Mouse (Mus musculus): ENCODE measurements around the gene Smad3. TPM values are rescaled to one million over a fixed set of nuclear protein-coding genes. Genes with fewer than 3 reads are reported as not detected.

Gene Smad3
- total and polyA plus RNA-seq, 2 experiments from 2014 or later, result 5.5 to 16.0 TPM

- Histone ChIP-seq H3K27ac (ENCODE audit: low read depth, low read length) (no peak overlapping the region), H3K9me3 (ENCODE audit: low read length) (no peaks in the 10 kb centered on the region), H3K4me2 (ENCODE audit: low read depth) (no peak overlapping the region), H3K27me3 (ENCODE audit: insufficient read depth, low read length) (no peaks in the 10 kb centered on the region), H3K4me1 (ENCODE audit: insufficient read depth) (peaks cover 5% of the 10 kb centered on the region; the same call in 1 of the 2 replicates), H3K9ac (no peak overlapping the region), H3K36me3 (ENCODE audit: insufficient read depth) (no peaks in the 10 kb centered on the region), H3K4me3 (ENCODE audit: low read depth, low read length) (no peak overlapping the region)
- 72% methylated on average over 6 of the region's 7 CpGs for WGBS
- no peak for ATAC-seq
- no peak for TF ChIP-seq CTCF (IDR thresholded peaks at IDR 0.05; ENCODE audit: low read depth)
- DNase-seq, result no peak
Observed at GRCm38 (mm10) chr9:63698320-63699045, 59.3 kb downstream of the Smad3 start.

GRCm38 (mm10) chr9:63697606-63698005, 60.2 kb downstream of the Smad3 start:
- 52% methylated on average over 5 of the region's 5 CpGs for WGBS
- peaks cover 3% of the 10 kb centered on the region; the same call in 1 of the 2 replicates for H3K4me1 ChIP-seq (ENCODE audit: insufficient read depth)

GRCm38 (mm10) chr9:63696463-63697105, 61.2 kb downstream of the Smad3 start:
- H3K27ac ChIP-seq (ENCODE audit: low read depth, low read length), result no peak overlapping the region
- 34% methylated on average over 10 of the region's 10 CpGs for WGBS

More at GRCm38 (mm10) chr9:63697606-63698005, 60.2 kb downstream of the Smad3 start:
- Histone ChIP-seq H3K9ac (no peak overlapping the region), H3K4me2 (ENCODE audit: low read depth) (no peak overlapping the region), H3K4me3 (ENCODE audit: low read depth, low read length) (no peak overlapping the region), H3K36me3 (ENCODE audit: insufficient read depth) (no peaks in the 10 kb centered on the region), H3K27me3 (ENCODE audit: insufficient read depth, low read length) (no peaks in the 10 kb centered on the region), H3K9me3 (ENCODE audit: low read length) (no peaks in the 10 kb centered on the region), H3K27ac (ENCODE audit: low read depth, low read length) (no peak overlapping the region)
- no peak for TF ChIP-seq CTCF (IDR thresholded peaks at IDR 0.05; ENCODE audit: low read depth)
- no peak for ATAC-seq
- no peak for DNase-seq

GRCm38 (mm10) chr9:63691960-63692359, 65.8 kb downstream of the Smad3 start:
- H3K4me3 ChIP-seq (ENCODE audit: low read depth, low read length), result no peak overlapping the region
- H3K4me1 ChIP-seq (ENCODE audit: insufficient read depth), result no peaks in the 10 kb centered on the region
- TF ChIP-seq CTCF (IDR thresholded peaks at IDR 0.05; ENCODE audit: low read depth), result no peak
- H3K27ac ChIP-seq (ENCODE audit: low read depth, low read length), result no peak overlapping the region
- 88% methylated on average over 2 of the region's 2 CpGs for WGBS
- H3K4me2 ChIP-seq (ENCODE audit: low read depth), result no peak overlapping the region
- no peak for ATAC-seq
- no peaks in the 10 kb centered on the region for H3K9me3 ChIP-seq (ENCODE audit: low read length)
- no peaks in the 10 kb centered on the region for H3K36me3 ChIP-seq (ENCODE audit: insufficient read depth)
- DNase-seq, result no peak
- no peaks in the 10 kb centered on the region for H3K27me3 ChIP-seq (ENCODE audit: insufficient read depth, low read length)
- H3K9ac ChIP-seq, result no peak overlapping the region

More at GRCm38 (mm10) chr9:63696463-63697105, 61.2 kb downstream of the Smad3 start:
- H3K4me2 ChIP-seq (ENCODE audit: low read depth), result no peak overlapping the region
- no peak overlapping the region for H3K9ac ChIP-seq
- H3K4me3 ChIP-seq (ENCODE audit: low read depth, low read length), result no peak overlapping the region
- TF ChIP-seq CTCF (IDR thresholded peaks at IDR 0.05; ENCODE audit: low read depth), result no peak
- no peak for DNase-seq
- no peaks in the 10 kb centered on the region for H3K9me3 ChIP-seq (ENCODE audit: low read length)
- no peak for ATAC-seq
- no peaks in the 10 kb centered on the region for H3K4me1 ChIP-seq (ENCODE audit: insufficient read depth)
- H3K36me3 ChIP-seq (ENCODE audit: insufficient read depth), result no peaks in the 10 kb centered on the region
- H3K27me3 ChIP-seq (ENCODE audit: insufficient read depth, low read length), result no peaks in the 10 kb centered on the region

GRCm38 (mm10) chr9:63690511-63690910, 67.3 kb downstream of the Smad3 start:
- no peak for TF ChIP-seq CTCF (IDR thresholded peaks at IDR 0.05; ENCODE audit: low read depth)
- DNase-seq (no peak), ATAC-seq (no peak)
- Histone ChIP-seq H3K4me3 (ENCODE audit: low read depth, low read length) (no peak overlapping the region), H3K27ac (ENCODE audit: low read depth, low read length) (no peak overlapping the region), H3K36me3 (ENCODE audit: insufficient read depth) (no peaks in the 10 kb centered on the region), H3K9me3 (ENCODE audit: low read length) (no peaks in the 10 kb centered on the region), H3K4me1 (ENCODE audit: insufficient read depth) (no peaks in the 10 kb centered on the region), H3K9ac (no peak overlapping the region), H3K27me3 (ENCODE audit: insufficient read depth, low read length) (no peaks in the 10 kb centered on the region), H3K4me2 (ENCODE audit: low read depth) (no peak overlapping the region)
- WGBS, result 97% methylated on average over 1 of the region's 1 CpGs

GRCm38 (mm10) chr9:63687413-63688015, 70.3 kb downstream of the Smad3 start:
- Histone ChIP-seq H3K27ac (ENCODE audit: low read depth, low read length) (no peak overlapping the region), H3K4me3 (ENCODE audit: low read depth, low read length) (no peak overlapping the region), H3K9me3 (ENCODE audit: low read length) (no peaks in the 10 kb centered on the region), H3K36me3 (ENCODE audit: insufficient read depth) (no peaks in the 10 kb centered on the region), H3K9ac (no peak overlapping the region), H3K4me1 (ENCODE audit: insufficient read depth) (no peaks in the 10 kb centered on the region), H3K4me2 (ENCODE audit: low read depth) (no peak overlapping the region), H3K27me3 (ENCODE audit: insufficient read depth, low read length) (no peaks in the 10 kb centered on the region)
- TF ChIP-seq CTCF (IDR thresholded peaks at IDR 0.05; ENCODE audit: low read depth), result no peak
- DNase-seq (no peak), ATAC-seq (no peak)
- WGBS, result 71% methylated on average over 7 of the region's 7 CpGs

GRCm38 (mm10) chr9:63685352-63685751, 72.4 kb downstream of the Smad3 start:
- ATAC-seq (no peak), DNase-seq (no peak)
- TF ChIP-seq CTCF (IDR thresholded peaks at IDR 0.05; ENCODE audit: low read depth), result no peak
- Histone ChIP-seq H3K27ac (ENCODE audit: low read depth, low read length) (no peak overlapping the region), H3K4me1 (ENCODE audit: insufficient read depth) (no peaks in the 10 kb centered on the region), H3K9ac (no peak overlapping the region), H3K27me3 (ENCODE audit: insufficient read depth, low read length) (no peaks in the 10 kb centered on the region), H3K36me3 (ENCODE audit: insufficient read depth) (no peaks in the 10 kb centered on the region), H3K4me2 (ENCODE audit: low read depth) (no peak overlapping the region), H3K9me3 (ENCODE audit: low read length) (no peaks in the 10 kb centered on the region), H3K4me3 (ENCODE audit: low read depth, low read length) (no peak overlapping the region)
- WGBS, result 46% methylated on average over 5 of the region's 5 CpGs
